Comparison of ENCODE assay signal across 9 mouse cellular contexts in genomic region chr13:93074147-93074641, GRCm38 (mm10).
DNase-seq lines count a peak whose midpoint lies in the region; ATAC-seq and TF ChIP-seq lines count a peak whose summit lies in the region.
"Had no signal": no experiment of that assay in that cellular context is flagged by ENCODE, and none has a peak within 500 bp of the region (broad histone marks: within the 10 kb centered on the region; RNA-seq: fewer than 3 reads in every experiment).

No protein-coding gene starts in this region.

- no peak for TF ChIP-seq CTCF in thymus, adult 2 months (IDR thresholded peaks at IDR 0.05; ENCODE audit: borderline replicate concordance, control insufficient read depth, extremely low read depth, insufficient read depth, low read length, poor library complexity)

- H3K4me3 ChIP-seq in thymus, adult 2 months (ENCODE audit: control insufficient read depth, insufficient read depth, low read length), result 0 out of 2 replicates have a peak overlapping the region, but pooled peaks have one; percentile 8
- H3K4me3 ChIP-seq in limb, embryonic 11.5 days (ENCODE audit: low read depth, low read length), result no peak overlapping the region
- no peak overlapping the region for H3K4me3 ChIP-seq in stomach, embryonic 16.5 days (replicated peaks; ENCODE audit: low read length)
- H3K4me3 ChIP-seq: midbrain, embryonic 12.5 days had no signal

- H3K27me3 ChIP-seq in thymus, adult 2 months (ENCODE audit: control insufficient read depth, insufficient read depth, low read length), result no peaks in the 10 kb centered on the region
- no peaks in the 10 kb centered on the region for H3K27me3 ChIP-seq in limb, embryonic 11.5 days (ENCODE audit: control insufficient read depth, insufficient read depth, low read length)
- no peaks in the 10 kb centered on the region for H3K27me3 ChIP-seq in stomach, embryonic 16.5 days (ENCODE audit: control insufficient read depth, insufficient read depth, low read length)
- H3K27me3 ChIP-seq: midbrain, embryonic 12.5 days had no signal

- H3K9me3 ChIP-seq in limb, embryonic 11.5 days (ENCODE audit: control insufficient read depth, low read length), result no peaks in the 10 kb centered on the region
- peaks cover 7% of the 10 kb centered on the region; the same call in 1 of the 2 replicates for H3K9me3 ChIP-seq in stomach, embryonic 16.5 days (replicated peaks; ENCODE audit: control insufficient read depth, low read length)
- H3K9me3 ChIP-seq: midbrain, embryonic 12.5 days had no signal

- intact Hi-C loops in heart, postnatal 36 days (cut with DNase I), result loop anchor here (5.0 to 10.0 kb wide), 2 partner anchors 171 to 322 kb away; no protein-coding TSS in a partner anchor

- no peak for ATAC-seq in limb, embryonic 11.5 days (ENCODE audit: insufficient number of reproducible peaks, low FRiP score, low TSS enrichment, low read depth)
- no peak for ATAC-seq in stomach, embryonic 16.5 days (ENCODE audit: insufficient read depth, low FRiP score)

- peak overlapping the region; percentile 69 for H3K27ac ChIP-seq in thymus, adult 2 months (ENCODE audit: control insufficient read depth, insufficient read depth, low read length)
- no peak overlapping the region for H3K27ac ChIP-seq in limb, embryonic 11.5 days (replicated peaks; ENCODE audit: low read depth, low read length)
- H3K27ac ChIP-seq in stomach, embryonic 16.5 days (ENCODE audit: low read length), result no peak overlapping the region
- H3K27ac ChIP-seq: midbrain, embryonic 12.5 days had no signal

- no peaks in the 10 kb centered on the region for H3K36me3 ChIP-seq in thymus, adult 2 months (ENCODE audit: control insufficient read depth, insufficient read depth, low read length)
- no peaks in the 10 kb centered on the region for H3K36me3 ChIP-seq in limb, embryonic 11.5 days (ENCODE audit: control insufficient read depth, insufficient read depth, low read length)
- H3K36me3 ChIP-seq in stomach, embryonic 16.5 days (ENCODE audit: control insufficient read depth, insufficient read depth, low read length), result no peaks in the 10 kb centered on the region
- H3K36me3 ChIP-seq: midbrain, embryonic 12.5 days had no signal

- TF ChIP-seq POLR2A in thymus, adult 2 months (IDR thresholded peaks at IDR 0.05; ENCODE audit: control insufficient read depth, extremely low read depth, insufficient read depth, low read length, poor library complexity), result no peak

- H3K9ac ChIP-seq in limb, embryonic 11.5 days (ENCODE audit: low read length), result no peak overlapping the region
- H3K9ac ChIP-seq in stomach, embryonic 16.5 days (ENCODE audit: low read length), result no peak overlapping the region
- H3K9ac ChIP-seq: midbrain, embryonic 12.5 days had no signal

- WGBS in thymus, adult 2 months, result 58% methylated on average over 17 of the region's 17 CpGs
- 51% methylated on average over 17 of the region's 17 CpGs for WGBS in limb, embryonic 11.5 days
- 39% methylated on average over 17 of the region's 17 CpGs for WGBS in stomach, embryonic 16.5 days

- no peak overlapping the region for H3K4me2 ChIP-seq in limb, embryonic 11.5 days (ENCODE audit: low read depth, severe bottlenecking)
- H3K4me2 ChIP-seq in stomach, embryonic 16.5 days (ENCODE audit: low read depth, low read length), result peak overlapping the region; percentile 35
- H3K4me2 ChIP-seq: midbrain, embryonic 12.5 days had no signal

- DNase-seq in heart, adult 11 months, result peak; percentile 62
- DNase-seq in heart, adult 9 months (ENCODE audit: low spot score in 2 of 2), result no peak
- no peak for DNase-seq in thymus, adult 2 months
- DNase-seq in thymus, postnatal 25 days, result no peak
- DNase-seq in limb, embryonic 11.5 days (ENCODE audit: low spot score), result peak; percentile 44
- DNase-seq in adrenal gland, adult 8-10 months, result no peak
- no peak for DNase-seq in heart, postnatal 36 days

- peaks cover 23% of the 10 kb centered on the region for H3K4me1 ChIP-seq in thymus, adult 2 months (replicated peaks; ENCODE audit: control insufficient read depth, insufficient read depth, low read length)
- no peaks in the 10 kb centered on the region for H3K4me1 ChIP-seq in limb, embryonic 11.5 days (ENCODE audit: control insufficient read depth, insufficient read depth, low read length)
- peaks cover 5% of the 10 kb centered on the region for H3K4me1 ChIP-seq in stomach, embryonic 16.5 days (ENCODE audit: control insufficient read depth, insufficient read depth, low read length)

Comparison
In these comparisons a context has a peak if more than half of its experiments do, and no peak if none do; other contexts are left out.
1. DNase-seq: peak in heart, adult 11 months (single experiment) and limb, embryonic 11.5 days (single experiment); none in heart, adult 9 months (0 of 2), thymus, adult 2 months (single experiment), thymus, postnatal 25 days (single experiment), adrenal gland, adult 8-10 months (single experiment) and heart, postnatal 36 days (0 of 2).